Mouse (Mus musculus) stomach, embryonic 16.5 days (tissue): ENCODE data around the gene Hspb6. TPM values are rescaled to one million over a fixed set of nuclear protein-coding genes. Genes with fewer than 3 reads are reported as not detected.

Experiments used
- ATAC-seq: fragments of 200-750 bp; cut with Nextera tagmentation; 2 replicates; pipeline ENCODE4 v1.8.0; 2017; ENCODE audit warnings: moderate number of reproducible peaks, moderate TSS enrichment; ENCODE audit not compliant: insufficient read depth, low FRiP score
- H3K27ac ChIP-seq: fragments of 300-500 bp; sonication (generic); 2 replicates; pipeline ENCODE4 v1.5.1; 2014; ENCODE audit warnings: low read length
- H3K27me3 ChIP-seq: fragments of 300-500 bp; sonication (generic); 2 replicates; pipeline ENCODE4 v1.6.1; 2014; ENCODE audit warnings: low read length, control low read depth, mixed read lengths; ENCODE audit not compliant: control insufficient read depth, insufficient read depth
- H3K36me3 ChIP-seq: fragments of 300-500 bp; sonication (generic); 2 replicates; pipeline ENCODE4 v1.6.1; 2014; ENCODE audit warnings: low read length; ENCODE audit not compliant: control insufficient read depth, insufficient read depth
- H3K4me1 ChIP-seq: fragments of 300-500 bp; sonication (generic); 2 replicates; pipeline ENCODE4 v1.6.1; 2014; ENCODE audit warnings: low read length, control low read depth, mixed read lengths; ENCODE audit not compliant: control insufficient read depth, insufficient read depth
- H3K4me2 ChIP-seq: fragments of 300-500 bp; sonication (generic); 2 replicates; pipeline ENCODE4 v1.6.1; 2014; ENCODE audit warnings: low read depth, low read length, mixed read lengths
- H3K4me3 ChIP-seq: fragments of 300-500 bp; sonication (generic); replicated peaks from 2 replicates; pipeline ENCODE4 v1.5.1; 2014; ENCODE audit warnings: mild to moderate bottlenecking, low read length
- H3K9ac ChIP-seq: fragments of 300-500 bp; sonication (generic); 2 replicates; pipeline ENCODE4 v1.6.1; 2014; ENCODE audit warnings: low read length
- H3K9me3 ChIP-seq: fragments of 300-500 bp; sonication (generic); replicated peaks from 2 replicates; pipeline ENCODE4 v1.6.1; 2016; ENCODE audit warnings: low read length, control low read depth; ENCODE audit not compliant: control insufficient read depth
- WGBS: fragments of 180-500 bp; shearing (Covaris S2); extraction: QIAGEN DNeasy Blood & Tissue Kit; methylation state at CpG from one replicate; pipeline ENCODE4 v1.1.7; 2014; 5-methylcytosine and 5-hydroxymethylcytosine counted together
- polyA plus RNA-seq: library from polyadenylated mRNA; unstranded; fragments of >200 nt; fragmentation: Nextera tagmentation; extraction: Ambion mirVana; gene quantifications from 2 replicates; pipeline ENCODE4 v1.2.1, GENCODE M21; 2015

Gene Hspb6
- polyA plus RNA-seq, 1 experiment from 2014 or later = 69.8 TPM

DNA sequence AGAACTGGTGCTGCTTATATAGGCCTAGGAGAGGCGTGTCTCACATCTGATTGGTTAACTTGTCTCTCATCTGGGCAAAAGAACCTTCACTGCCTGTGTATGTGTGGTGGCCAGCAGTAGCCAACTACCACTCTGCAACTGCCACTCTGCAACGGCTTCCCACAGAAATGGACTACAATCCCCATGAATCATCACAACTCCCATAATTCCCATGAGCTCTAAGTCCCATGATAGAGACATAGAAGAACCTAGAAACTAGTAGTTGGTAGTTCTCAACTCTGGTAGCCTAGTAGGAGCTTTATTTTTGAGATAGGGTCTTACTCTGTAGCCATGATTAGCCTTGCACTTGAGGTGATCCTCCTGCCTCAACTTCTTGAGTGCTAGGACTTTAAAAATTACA, 2.1 kb upstream of the Hspb6 start:
- WGBS = 91% methylated on average over 2 of the region's 2 CpGs
- no peak for ATAC-seq

DNA sequence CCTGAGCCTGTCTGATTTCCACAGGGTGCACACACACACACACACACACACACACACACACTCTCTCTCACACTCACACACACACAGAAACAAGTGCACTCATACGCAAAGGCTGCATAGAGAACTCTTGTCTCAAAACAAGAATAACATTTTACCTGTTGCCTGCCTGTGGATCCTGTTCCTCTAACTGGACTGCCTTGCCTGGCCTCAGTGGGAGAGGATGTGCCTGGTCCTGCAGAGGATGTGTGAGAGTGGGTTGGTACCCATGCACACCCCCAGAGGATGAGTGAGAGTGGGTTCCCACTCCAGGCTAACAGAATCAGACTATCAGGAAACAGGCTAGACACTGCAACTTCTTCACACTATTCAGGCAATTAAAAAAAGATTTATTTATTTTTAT, 1.4 kb upstream of the Hspb6 start:
- Histone ChIP-seq H3K4me1 (peaks cover 12% of the 10 kb centered on the region), H3K4me2 (no peak overlapping the region), H3K9me3 (no peaks in the 10 kb centered on the region), H3K36me3 (peaks cover 5% of the 10 kb centered on the region; the same call in 1 of the 2 replicates), H3K9ac (no peak overlapping the region), H3K27me3 (no peaks in the 10 kb centered on the region), H3K4me3 (no peak overlapping the region), H3K27ac (no peak overlapping the region)
- no peak for ATAC-seq
- 100% methylated on average over 1 of the region's 1 CpGs for WGBS

More for the DNA sequence above, 2.1 kb upstream of the Hspb6 start:
- Histone ChIP-seq H3K27me3 (no peaks in the 10 kb centered on the region), H3K4me2 (no peak overlapping the region), H3K4me3 (no peak overlapping the region), H3K27ac (no peak overlapping the region), H3K9ac (no peak overlapping the region), H3K9me3 (no peaks in the 10 kb centered on the region), H3K36me3 (no peaks in the 10 kb centered on the region), H3K4me1 (peaks cover 12% of the 10 kb centered on the region)

DNA sequence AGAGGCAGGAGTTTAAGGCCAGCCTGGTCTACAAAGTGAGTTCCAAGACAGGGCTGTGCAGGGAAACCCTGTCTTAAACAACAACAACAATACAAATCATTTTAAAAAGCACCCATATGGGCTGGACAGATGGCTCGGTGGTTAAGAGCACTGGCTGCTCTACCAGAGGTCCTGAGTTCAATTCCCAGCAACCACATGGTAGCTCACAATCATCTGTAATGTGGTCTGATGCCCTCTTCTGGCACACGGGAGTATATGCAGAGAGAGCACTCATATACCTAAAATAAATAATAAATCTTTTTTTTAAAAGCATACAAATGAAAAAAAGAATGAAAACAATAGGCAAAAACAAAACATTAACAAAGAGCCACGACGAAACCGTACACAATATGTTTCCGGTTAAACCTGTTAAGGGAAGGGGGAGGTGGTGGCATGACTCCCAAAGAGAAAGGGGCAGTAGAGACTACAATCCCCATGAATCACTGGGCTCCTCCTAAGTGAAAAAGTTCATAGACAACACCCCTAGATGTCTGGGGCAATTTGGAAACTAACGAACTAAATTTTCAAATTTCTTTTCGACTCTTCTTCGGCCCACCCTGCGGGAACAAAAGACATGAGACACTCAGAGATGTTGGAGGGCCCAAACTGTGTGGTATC, 405 bp upstream of the Hspb6 start:
- Histone ChIP-seq H3K4me1 (peaks cover 12% of the 10 kb centered on the region), H3K27me3 (no peaks in the 10 kb centered on the region), H3K4me2 (peak overlapping the region; percentile 49), H3K9me3 (no peaks in the 10 kb centered on the region), H3K9ac (peak overlapping the region; percentile 85), H3K36me3 (peaks cover 8% of the 10 kb centered on the region; the same call in 1 of the 2 replicates), H3K4me3 (peak overlapping the region; percentile 78), H3K27ac (peak overlapping the region; percentile 99)
- 3% methylated on average over 10 of the region's 10 CpGs for WGBS
- ATAC-seq = peak; percentile 58

DNA sequence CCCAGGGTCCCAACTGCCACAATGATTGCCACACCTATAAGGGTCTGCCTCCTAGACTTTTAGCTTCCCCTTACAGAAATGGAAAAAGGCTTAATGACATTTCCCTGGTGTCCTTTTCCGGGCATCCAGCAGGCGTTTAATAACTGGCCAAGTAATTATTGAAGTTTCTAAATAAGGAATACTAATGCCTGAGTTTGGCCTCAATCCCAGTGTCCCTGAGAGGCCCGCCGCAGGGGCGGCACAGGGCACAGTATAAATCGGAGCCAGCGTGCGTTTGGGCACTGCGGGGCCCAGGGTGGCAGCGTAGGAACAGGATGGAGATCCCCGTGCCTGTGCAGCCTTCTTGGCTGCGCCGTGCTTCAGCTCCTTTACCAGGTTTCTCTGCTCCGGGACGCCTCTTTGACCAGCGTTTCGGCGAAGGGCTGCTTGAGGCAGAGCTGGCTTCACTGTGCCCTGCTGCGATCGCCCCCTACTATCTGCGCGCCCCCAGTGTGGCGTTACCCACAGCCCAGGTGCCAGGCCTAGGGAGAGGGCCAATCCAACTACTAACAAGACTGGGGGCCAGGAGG, 1.1 kb downstream of the Hspb6 start:
- Histone ChIP-seq H3K4me2 (peak overlapping the region; percentile 94), H3K36me3 (peaks cover 8% of the 10 kb centered on the region; the same call in 1 of the 2 replicates), H3K9ac (peak overlapping the region; percentile 84), H3K4me1 (peaks cover 14% of the 10 kb centered on the region), H3K9me3 (no peaks in the 10 kb centered on the region), H3K27me3 (no peaks in the 10 kb centered on the region), H3K27ac (peak overlapping the region; percentile 99), H3K4me3 (peak overlapping the region; percentile 78)
- ATAC-seq = 0 out of 2 replicates have a peak, but pooled peaks have one; percentile 12
- WGBS = 3% methylated on average over 23 of the region's 23 CpGs

DNA sequence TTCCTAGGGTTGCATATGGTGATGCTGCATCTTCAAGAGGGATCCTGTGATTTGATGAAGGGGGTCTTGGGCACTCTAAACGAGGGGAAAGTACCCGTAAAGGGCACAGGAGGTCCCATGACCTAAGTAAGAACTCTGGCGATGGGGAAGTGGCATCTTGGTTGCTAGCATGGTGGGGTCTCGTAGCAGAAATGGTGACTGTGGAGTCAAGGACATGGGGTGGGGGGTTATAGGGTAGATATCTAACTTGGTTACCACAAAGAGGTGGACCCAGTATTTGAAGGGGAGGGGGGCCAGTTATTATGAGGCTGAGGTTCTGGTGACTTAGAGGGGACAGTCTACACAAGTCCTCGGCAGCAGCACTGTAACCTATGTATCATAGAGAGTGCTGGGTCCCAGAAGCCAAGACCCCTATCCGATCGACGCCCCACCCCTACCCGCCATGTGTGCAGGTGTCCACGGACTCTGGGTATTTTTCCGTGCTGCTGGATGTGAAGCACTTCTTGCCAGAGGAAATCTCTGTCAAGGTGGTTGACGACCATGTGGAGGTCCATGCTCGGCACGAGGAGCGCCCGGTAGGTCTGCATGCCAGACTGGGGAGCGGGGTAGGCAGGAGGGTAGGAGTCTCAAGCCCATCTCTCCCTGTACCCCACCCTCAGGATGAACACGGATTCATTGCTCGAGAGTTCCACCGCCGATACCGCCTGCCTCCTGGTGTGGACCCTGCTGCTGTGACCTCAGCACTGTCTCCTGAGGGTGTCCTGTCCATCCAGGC, 2.0 kb downstream of the Hspb6 start:
- Histone ChIP-seq H3K4me2 (peak overlapping the region; percentile 94), H3K4me1 (peaks cover 23% of the 10 kb centered on the region), H3K4me3 (peak overlapping the region; percentile 78), H3K9ac (peak overlapping the region; percentile 84), H3K27me3 (no peaks in the 10 kb centered on the region), H3K9me3 (no peaks in the 10 kb centered on the region), H3K36me3 (peaks cover 8% of the 10 kb centered on the region; the same call in 1 of the 2 replicates), H3K27ac (peak overlapping the region; percentile 99; the same call in 1 of the 2 replicates)
- 82% methylated on average over 22 of the region's 22 CpGs for WGBS
- ATAC-seq = no peak

DNA sequence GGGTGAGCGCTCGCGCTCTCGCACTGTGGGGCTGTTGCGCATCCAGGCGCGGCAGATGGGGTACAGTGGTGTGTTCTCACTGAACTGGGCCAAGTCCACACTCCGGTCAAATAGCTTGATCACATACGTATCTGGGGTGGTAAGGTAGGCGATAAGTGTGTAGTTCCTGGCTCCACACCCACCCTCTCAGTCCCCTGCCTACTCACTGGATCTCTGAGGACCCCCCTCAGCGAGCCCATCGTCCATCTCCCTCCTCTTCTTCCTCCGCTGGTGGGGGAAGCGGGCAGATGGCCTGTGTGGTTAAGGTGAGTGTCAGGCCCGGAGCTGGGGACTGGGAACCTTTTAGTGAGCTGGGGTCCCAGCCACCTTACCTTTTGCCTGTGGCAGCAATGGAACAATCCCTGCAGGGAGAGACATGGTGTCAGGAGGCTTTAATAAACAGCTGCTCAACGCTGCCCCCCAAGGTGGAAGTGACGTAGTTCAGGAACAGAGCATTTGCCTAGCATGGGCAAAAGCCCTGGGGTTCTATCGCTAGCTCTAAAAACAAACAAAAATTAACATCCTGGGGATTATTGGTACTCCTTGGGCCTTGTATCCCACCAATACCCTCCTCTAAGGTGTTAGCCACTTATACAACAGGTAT, 5.0 kb downstream of the Hspb6 start:
- no peak for ATAC-seq
- Histone ChIP-seq H3K4me3 (no peak overlapping the region), H3K27ac (no peak overlapping the region), H3K4me2 (0 out of 2 replicates have a peak overlapping the region, but pooled peaks have one; percentile 97), H3K36me3 (peaks cover 8% of the 10 kb centered on the region; the same call in 1 of the 2 replicates), H3K9me3 (no peaks in the 10 kb centered on the region), H3K27me3 (no peaks in the 10 kb centered on the region), H3K4me1 (peaks cover 24% of the 10 kb centered on the region), H3K9ac (no peak overlapping the region)
- 93% methylated on average over 18 of the region's 18 CpGs for WGBS

DNA sequence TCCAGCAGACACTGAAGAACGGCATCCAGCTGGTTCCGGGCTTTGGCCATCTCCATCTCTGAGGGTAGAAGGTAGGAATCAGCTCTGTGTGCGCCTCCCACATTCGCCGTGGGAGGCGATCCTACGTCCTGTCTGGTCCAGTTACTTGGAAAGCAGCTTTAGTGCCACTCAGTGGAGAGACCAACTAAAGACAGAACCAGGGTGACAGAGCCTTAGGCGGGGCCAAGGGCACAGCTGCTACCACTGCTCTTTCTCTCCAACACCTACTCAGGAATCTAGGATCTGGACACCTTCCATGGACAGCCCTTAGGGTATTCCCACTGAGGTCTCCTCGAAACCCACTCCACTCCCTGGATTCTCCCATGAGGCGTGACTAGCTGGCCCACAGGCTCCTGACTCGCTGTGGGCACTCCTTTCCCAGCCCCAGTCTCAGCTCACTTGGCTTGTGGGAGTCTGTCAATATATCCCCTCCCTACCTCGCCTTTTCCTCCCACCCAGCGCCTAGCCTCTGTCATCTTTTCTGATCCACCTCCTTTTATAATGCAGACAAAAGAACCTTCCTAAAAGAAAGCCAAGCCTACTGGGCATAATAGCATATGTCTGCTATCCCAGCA, 6.0 kb downstream of the Hspb6 start:
- peaks cover 23% of the 10 kb centered on the region for H3K4me1 ChIP-seq
- peak overlapping the region; percentile 60 for H3K27ac ChIP-seq
- H3K9me3 ChIP-seq = no peaks in the 10 kb centered on the region
- peak overlapping the region; percentile 74 for H3K9ac ChIP-seq
- no peak for ATAC-seq
- peak overlapping the region; percentile 60 for H3K4me3 ChIP-seq
- peaks cover 8% of the 10 kb centered on the region; the same call in 1 of the 2 replicates for H3K36me3 ChIP-seq
- peak overlapping the region; percentile 97 for H3K4me2 ChIP-seq
- whole genome bisulfite sequencing = 83% methylated on average over 13 of the region's 13 CpGs
- no peaks in the 10 kb centered on the region for H3K27me3 ChIP-seq

DNA sequence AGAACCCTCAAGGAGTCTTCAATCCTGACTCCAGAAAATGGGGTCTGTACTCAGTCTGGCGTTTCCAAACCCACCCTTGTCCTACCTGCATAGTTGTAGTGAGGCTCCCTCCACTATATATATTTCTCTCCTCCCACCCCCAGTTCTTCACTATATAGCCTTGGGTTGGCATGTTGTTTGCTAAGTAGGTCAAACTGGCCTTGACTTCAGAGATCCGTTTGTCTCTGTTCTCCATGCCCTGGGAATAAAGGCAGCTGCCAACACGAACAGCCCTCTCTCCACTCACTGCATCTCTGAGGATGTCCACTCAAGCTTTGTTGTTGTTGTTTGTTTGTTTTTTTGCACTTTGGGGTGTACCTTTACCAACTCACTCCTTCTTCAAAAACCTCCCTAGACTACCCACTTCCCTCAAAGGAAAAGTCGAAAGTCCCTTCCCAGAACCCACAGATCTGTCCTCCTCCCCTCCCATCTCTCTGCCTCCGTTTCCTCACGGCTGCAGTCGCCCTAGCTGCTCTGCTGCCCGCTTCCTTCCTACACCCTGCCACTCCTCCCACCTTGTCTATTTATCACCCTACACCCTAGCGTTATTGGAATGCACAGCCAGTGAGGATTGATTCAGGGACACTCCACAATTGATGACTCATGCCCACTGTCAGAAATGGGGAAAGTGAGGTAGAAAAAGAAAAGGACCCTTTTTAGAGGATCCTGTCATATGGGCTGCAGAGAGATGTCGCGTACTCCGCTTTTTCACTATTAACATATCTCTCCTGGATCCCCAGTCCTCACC, 6.9 kb downstream of the Hspb6 start:
- peak overlapping the region; percentile 74 for H3K9ac ChIP-seq
- no peaks in the 10 kb centered on the region for H3K27me3 ChIP-seq
- peaks cover 15% of the 10 kb centered on the region for H3K4me1 ChIP-seq
- peak overlapping the region; percentile 60 for H3K4me3 ChIP-seq
- H3K36me3 ChIP-seq = peaks cover 8% of the 10 kb centered on the region; the same call in 1 of the 2 replicates
- H3K27ac ChIP-seq = peak overlapping the region; percentile 79
- peak overlapping the region; percentile 97 for H3K4me2 ChIP-seq
- no peaks in the 10 kb centered on the region for H3K9me3 ChIP-seq
- no peak for ATAC-seq
- 9% methylated on average over 12 of the region's 12 CpGs for WGBS
